Mouse (Mus musculus) spleen, postnatal 14 days (tissue): ENCODE results near the gene Mymx.

Experiments used
- DNase-seq, 2 experiments: peaks; one replicate each; pipeline ENCODE4 v3.0.0; 2021 to 2022; ENCODE audit warnings: low spot score in 2 of 2

Mymx gene

DNA sequence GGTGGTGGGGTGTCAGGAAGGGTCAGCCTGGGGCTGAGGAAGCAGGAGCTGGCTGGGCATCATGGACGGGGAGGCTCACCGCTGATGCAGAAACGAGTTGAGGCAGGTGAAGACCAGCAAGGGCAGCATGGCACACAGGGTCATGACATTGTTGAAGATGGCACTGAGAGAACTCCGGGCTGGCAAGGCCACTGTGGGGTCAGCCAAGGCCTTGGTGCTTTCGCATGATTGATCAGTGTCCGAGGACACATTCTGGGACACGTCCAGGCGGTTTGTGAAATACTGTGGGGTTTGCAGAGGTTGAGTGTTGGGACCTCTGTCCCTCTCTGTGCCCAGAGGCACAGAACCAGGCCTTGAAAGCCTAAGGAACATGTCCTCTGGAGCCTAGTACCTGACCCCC, 12.1 kb downstream of the Mymx start:
- no peak for DNase-seq

DNA sequence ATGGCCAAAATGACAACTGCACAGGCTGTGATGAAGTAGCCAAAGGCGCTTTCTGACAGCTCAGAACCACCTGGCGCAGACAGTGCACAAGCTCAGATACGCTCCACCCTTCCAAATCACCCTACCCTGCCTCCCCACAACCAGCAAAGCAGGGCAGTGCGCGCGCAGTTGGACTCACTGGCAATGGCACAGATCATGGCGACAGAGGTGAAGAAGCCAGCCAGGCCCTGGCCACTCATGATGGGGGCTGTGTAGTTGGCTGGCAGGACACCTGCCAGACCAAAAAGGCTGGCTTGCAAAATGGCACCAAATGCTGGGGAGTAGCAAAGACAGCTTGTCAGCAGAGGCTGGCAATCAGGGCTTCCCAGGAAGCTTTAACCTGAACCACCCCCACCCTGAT, 12.7 kb downstream of the Mymx start:
- DNase-seq = no peak

DNA sequence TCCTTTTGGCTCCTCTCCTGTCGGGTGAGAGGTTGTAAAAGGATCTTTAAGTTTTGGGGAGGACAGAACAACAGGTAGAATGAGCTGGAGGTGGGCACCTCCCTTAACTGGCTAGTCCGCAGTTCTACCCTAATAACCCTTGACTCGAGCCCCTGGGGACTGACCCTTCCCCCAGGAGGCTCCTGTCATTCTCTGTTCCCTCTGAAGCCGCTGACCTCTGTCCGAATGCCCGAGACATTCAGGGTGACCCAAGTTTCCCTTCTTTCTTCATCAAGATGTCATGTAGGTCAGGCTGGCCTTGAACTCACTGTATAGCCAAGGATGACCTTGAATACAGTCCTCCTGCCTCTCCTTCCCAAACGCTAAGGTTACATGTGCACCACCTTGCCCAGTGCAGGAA, 13.5 kb downstream of the Mymx start:
- no peak for DNase-seq

- no peak for DNase-seq
Measured at GRCm38 (mm10) chr17:45586449-45586837, 15.5 kb downstream of the Mymx start.

DNA sequence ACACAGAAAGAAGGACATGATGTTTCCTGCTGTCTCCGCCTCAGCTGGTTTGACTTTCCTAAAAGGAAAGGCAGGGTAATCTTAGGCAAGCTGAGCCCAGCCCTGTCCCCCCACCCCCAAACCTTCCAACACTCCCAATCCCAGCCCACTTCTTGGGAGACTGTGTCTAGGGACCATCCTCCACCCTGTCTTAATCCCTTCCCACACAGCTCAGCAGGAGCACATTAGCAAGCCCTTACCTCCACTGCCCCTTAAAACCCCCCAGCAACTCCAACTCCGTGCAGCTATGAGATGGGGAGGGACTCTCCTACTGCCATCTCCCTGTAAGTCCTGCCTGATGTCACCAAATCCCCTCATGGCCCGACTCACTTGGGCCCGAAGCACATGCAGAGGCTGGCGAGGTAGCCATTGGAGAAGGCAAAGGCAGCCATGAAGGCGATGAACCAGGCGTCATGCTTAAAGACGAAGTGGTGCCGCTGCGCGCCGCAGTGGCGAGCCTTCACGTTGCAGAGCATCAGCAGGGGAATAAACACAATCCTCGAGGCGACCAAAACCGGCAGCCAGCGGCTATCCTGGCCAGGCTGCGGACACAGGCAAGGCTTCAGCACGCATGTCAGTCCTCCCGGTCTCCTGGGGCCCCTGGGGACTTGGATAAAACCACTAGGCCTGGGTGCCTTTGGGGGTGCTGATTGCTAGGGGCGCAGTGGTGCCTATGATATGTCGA, 16.0 kb downstream of the Mymx start:
- DNase-seq = no peak

DNA sequence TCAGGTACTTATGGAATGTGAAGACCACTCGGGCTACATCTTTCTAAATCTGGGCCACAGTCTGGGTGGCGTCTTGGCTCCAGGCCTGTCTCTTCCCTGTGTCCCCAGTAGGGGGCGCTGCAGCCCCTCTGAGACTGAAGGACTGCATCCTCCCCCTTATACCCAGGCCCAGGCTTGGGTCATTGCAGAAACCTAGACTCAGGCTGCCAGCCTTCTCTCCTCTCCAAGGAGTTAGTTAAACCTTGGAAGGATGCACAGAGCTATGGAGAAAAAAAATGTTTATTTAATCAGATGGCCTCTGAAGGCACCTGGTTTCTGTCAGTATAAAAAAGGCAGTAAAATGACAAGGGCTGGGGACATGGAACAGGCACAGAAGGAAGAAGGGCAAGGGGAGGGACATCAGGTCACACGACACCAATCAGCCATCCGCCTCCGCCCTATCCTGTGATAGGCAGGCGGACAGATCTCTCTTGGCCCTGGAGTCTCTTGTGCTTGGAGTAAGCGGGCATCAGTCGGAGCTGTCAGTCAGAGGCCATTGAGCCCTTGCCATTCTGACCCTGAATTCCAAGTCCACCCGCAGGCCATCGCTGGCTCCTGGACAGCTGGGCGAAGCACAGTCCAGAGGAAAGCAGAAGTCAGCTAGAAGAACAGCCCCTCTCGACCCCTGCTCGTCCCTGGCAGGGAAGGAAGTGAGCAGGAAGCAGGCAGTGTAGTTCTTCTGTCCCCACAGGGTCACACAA, 16.8 kb downstream of the Mymx start:
- peak; percentile 40 to 69 for DNase-seq

GRCm38 (mm10) chr17:45584096-45584896, 17.6 kb downstream of the Mymx start:
- no peak for DNase-seq

DNA sequence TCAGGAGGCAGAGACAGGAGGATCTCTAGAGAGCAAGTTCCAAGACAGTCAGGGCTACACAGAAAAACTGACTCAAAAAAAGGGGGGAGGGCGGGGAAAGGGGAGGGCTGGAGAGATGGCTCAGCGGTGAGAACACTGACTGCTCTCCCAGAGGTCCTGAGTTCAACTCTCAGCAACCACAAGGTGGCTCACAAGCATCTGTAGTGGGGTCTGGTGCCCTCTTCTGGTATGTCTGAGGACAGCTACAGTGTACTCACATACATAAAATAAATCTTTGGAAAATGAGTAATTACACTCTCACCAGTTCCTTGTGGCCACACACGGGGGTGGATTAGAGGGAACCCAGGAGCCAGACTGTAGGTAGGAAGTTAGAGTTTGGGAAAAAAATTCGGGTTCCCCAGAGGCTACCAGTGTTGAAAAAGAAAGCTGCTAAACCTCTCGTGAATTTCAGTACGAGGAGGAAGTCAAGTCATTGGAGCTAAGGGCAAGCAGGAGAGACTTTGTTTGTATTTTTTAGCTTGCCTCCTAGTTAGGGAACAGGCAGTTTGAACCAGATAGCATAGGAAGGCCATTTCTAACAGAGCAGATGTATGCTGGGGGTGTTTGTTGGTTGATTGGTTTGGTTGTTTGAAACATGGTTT, 19.1 kb downstream of the Mymx start:
- no peak for DNase-seq

GRCm38 (mm10) chr17:45582188-45582587, 19.7 kb downstream of the Mymx start:
- no peak for DNase-seq

- peak; percentile 47 to 73 for DNase-seq
Measured at GRCm38 (mm10) chr17:45581567-45581983, 20.3 kb downstream of the Mymx start.

- DNase-seq = no peak
Measured at GRCm38 (mm10) chr17:45580958-45581477, 20.9 kb downstream of the Mymx start.

DNA sequence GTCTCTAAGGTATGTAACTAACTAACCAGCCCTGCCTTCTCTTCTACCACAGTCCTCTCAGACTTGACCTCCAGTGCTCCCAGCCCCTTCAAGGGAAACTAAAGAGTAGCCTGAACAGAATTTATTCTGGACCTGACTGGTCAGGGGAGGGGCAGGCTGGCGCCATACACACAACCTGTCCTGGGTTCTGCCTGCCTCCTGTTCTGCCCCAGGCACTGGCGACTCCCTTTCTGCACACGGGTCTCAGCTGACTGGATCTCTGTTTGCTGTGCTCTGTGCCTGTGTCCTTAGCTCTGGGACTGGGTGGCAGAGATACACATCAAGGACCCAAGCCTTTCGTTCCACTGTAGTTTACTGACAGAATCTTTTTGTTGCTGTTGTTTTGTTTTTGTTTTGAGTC, 22.3 kb downstream of the Mymx start:
- DNase-seq = no peak

GRCm38 (mm10) chr17:45578843-45579242, 23.1 kb downstream of the Mymx start:
- DNase-seq = no peak

DNA sequence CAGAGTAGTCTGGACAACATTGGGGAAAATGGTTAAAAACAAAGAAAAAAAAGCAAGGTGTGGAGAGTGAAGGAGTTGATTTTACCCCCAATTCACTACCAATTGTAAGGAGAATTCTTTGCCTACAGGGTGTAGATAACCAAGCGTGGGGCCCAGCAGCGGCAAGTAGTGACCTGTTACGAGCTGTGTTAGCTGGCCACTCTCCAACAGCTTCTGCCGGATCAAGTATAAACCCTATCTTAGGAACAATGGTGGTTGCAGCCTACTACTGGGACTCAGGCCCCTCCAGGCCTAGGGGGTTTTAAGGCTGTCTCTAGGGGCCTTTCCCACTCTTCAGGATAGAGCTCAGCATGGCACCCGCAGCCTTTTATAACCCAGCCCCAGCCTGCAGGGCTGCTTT, 23.7 kb downstream of the Mymx start:
- DNase-seq = no peak

- DNase-seq = no peak
Measured at GRCm38 (mm10) chr17:45575123-45575897, 26.6 kb downstream of the Mymx start.

GRCm38 (mm10) chr17:45574129-45574761, 27.7 kb downstream of the Mymx start:
- DNase-seq = peak; percentile 42 to 50

DNA sequence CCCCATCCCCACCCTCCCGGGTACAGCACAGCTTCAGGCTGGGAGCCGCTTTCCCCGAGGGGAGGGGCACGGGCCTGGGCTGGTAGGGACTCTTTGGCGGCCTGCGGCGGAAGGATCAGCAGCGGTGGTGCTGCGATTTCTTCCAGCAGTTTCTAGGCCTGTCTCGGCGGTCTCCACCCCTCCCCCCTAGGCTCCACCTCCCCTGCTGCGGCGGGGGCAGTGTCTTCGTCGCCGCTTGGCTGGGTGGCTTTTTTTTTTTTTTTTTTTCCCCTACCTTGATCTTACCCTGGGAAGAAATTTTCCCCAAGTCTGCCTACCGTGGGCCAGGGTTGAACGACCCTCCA, 28.1 kb downstream of the Mymx start:
- peak; percentile 88 for DNase-seq

DNA sequence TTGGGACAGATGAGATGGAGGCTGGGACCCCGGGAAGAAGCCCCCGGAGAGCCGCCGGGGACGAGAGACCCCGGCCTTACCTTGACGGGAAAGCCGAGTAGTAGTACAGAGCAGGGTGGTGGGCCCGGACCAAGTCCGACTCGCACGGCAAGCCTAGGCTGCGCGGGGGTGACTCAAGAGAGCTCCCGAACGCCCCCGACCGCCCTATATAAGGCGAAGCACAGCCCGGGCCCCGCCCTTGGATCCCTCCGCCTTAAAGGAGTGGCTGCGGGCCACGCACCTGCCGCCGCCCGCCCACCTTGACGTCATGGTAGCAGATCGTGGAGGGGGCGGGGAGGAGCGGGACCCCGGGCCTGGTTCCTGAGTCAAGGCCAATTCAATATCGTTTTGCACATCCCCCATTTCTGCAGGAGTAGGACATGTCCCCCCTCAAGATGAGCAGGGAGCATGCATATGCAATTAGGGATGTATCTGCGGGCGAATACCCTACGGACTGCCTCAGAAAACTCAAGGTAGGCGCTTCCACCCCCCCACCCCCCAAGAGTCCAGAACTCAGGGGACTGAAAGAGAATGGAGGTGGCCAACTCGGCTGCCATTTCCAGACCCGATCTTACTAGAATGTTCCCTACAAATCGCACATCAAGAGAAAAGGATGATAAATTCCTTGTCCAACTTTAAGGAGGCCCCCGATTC, 28.7 kb downstream of the Mymx start, which contains the start of gene Hsp90ab1:
Hsp90ab1 (minus strand) TSS at position 185 of the 693 bp plus-strand sequence.
- DNase-seq = peak; percentile 96 to 98

DNA sequence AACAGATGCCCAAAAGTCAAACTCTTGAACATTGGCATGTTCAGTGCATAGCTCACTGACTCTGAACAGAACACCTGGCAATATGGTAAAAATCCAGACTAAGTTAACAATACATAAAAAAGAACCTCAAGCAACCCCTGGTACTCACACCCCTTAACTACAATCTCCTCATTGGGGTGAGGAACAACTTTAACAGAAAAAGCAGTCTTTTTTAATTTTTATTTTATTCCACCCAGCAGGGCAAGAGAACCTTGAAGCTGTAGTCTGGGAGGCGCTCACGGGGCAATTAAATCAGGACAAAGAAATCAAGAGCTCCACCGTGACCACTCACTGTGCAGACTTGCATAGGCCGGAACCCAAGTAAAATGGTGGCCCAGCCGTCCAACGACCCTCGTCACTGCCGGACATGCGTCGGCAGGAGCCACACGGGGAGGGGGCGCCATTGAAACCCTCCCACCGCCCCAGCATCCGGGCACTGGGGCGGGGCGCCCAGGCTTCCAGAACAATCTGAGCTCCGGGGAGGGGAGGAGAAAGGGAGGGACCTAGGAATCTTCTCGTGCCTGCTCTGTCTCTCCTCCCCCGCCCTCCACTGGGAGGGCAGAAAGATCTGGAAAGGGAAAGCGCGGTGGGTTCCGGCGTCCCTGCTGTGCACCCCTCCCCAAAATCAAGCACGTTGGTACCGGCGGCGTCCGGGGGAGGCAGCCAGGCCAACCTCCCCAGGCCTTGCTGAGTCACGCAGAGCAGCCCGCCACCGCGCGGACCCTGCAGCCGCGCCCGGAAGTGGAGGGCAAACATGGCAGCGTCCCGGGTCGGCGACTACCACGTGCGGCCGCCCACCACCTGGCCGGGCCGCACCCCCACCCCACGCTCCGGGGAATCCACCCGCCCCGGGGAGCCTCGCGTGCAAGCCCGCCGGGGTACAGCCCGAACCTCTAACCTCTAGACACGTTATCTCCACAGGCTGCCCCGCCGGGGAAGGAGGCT, 29.5 kb downstream of the Mymx start:
- DNase-seq = peak; percentile 41 to 59
